Mouse (Mus musculus): ENCODE results near the gene Khnyn. TPM values are rescaled to one million over a fixed set of nuclear protein-coding genes. Genes with fewer than 3 reads are reported as not detected.

Khnyn gene
- total RNA-seq, 2 experiments from 2014 or later: 14.8 to 17.6 TPM

GRCm38 (mm10) chr14:55913406-55913805 is 28.7 kb downstream of the Khnyn start:
- DNase-seq (ENCODE audit: low spot score in 2 of 2): no peak

GRCm38 (mm10) chr14:55918240-55919082 is 33.7 kb downstream of the Khnyn start:
- peak; percentile 51 to 52 for DNase-seq (ENCODE audit: low spot score in 2 of 2)

DNA sequence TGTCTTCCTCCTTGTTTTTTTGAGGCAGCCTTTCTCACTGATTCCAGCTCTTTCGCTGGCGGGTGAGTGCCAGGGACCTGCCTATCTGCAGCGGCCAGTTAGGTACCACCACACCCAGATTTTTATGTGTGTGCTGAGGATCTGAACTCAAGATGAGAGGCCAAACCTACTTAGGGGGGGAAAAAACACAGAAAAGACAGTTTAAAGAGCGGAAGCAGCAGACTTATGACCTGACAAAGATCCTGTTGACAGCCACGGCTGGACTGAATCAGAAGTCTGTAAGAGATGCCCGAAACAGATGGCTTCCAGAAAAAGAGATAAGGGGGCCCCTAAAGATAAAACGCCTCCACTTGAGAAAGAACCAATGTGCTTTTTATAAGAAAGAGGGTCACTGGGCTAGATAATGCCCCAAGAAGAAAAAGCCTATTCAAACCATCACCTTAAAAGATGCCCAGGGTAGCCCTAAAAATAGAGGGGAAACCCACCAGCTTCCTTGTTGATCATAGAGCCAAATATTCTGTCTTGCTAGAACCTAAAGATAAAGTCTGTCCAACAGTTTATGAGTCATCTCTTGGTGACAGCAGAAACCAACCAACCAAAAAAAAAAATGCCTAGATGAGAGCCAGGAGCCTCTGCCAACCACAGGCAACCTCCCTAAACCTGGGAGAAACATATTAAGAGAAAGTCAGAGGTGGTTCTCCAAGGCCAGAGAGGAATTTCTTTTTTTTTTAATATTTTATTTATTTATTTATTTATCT is 37.9 kb downstream of the Khnyn start:
- no peak for DNase-seq (ENCODE audit: low spot score in 2 of 2)

GRCm38 (mm10) chr14:55926847-55927246 is 42.1 kb downstream of the Khnyn start:
- no peak for DNase-seq (ENCODE audit: low spot score in 2 of 2)

GRCm38 (mm10) chr14:55929263-55929997 is 44.7 kb downstream of the Khnyn start:
- no peak for DNase-seq (ENCODE audit: low spot score in 2 of 2)

DNA sequence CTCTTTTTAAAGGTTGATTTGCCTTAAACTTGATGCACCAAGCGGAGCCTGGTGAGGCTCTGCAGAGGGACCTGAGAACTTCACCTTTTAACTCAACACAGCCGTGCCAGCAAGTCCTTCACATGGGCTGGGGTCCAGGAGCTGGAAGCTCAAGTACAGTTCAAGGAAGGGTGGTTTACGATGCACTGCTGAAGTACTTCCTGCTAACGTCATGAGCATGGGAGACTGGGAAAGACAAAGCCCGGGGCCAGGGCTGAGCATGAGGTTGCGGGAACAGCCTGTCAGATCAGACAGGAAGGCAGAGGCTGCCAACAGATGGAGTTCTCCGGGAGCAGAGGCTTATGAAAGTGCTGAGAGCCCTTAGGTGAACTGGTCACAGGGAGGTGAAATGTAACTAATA is 48.8 kb downstream of the Khnyn start:
- DNase-seq (ENCODE audit: low spot score in 2 of 2): no peak

DNA sequence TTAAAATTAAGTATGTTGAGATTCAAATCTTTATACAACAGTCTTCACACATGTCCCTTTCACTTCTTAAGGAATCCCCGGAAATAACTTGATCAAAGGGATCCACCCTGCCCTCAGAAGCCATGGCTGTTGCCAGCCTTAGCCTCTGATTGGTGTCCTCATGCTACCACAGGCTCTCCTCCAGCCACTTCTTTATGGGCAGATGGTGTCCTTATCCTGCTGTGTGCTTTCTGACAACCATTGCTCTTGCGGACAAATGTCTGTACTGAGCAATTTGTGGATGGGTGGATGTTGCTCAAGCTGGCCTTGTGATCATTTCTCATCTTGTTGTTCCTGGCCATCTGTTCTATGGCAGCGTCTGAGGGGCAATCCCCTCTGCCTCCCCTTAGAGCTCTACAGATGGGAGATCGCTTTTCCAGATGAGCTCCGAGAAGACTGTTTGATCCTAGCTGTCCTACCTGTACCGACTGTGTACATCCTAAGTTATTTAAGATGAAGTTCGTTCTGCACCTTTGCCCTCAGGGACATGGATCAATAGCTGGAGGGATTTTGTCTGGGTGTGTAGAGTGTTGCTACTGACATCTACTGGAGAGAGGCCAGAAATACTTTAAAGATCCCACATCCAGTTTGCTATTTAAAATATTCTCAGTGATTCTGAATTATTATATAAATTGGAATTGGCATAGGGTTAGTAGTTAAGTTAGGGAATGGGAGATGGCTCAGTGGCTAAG is 55.5 kb downstream of the Khnyn start:
- DNase-seq (ENCODE audit: low spot score in 2 of 2): no peak

GRCm38 (mm10) chr14:55943601-55944000 is 58.9 kb downstream of the Khnyn start:
- no peak for DNase-seq (ENCODE audit: low spot score in 2 of 2)

- DNase-seq (ENCODE audit: low spot score in 2 of 2): no peak
Measured at GRCm38 (mm10) chr14:55944575-55944974, 59.8 kb downstream of the Khnyn start, which contains the start of gene Cma1. TSS of gene Cma1 (minus strand) at chr14:55944675.

DNA sequence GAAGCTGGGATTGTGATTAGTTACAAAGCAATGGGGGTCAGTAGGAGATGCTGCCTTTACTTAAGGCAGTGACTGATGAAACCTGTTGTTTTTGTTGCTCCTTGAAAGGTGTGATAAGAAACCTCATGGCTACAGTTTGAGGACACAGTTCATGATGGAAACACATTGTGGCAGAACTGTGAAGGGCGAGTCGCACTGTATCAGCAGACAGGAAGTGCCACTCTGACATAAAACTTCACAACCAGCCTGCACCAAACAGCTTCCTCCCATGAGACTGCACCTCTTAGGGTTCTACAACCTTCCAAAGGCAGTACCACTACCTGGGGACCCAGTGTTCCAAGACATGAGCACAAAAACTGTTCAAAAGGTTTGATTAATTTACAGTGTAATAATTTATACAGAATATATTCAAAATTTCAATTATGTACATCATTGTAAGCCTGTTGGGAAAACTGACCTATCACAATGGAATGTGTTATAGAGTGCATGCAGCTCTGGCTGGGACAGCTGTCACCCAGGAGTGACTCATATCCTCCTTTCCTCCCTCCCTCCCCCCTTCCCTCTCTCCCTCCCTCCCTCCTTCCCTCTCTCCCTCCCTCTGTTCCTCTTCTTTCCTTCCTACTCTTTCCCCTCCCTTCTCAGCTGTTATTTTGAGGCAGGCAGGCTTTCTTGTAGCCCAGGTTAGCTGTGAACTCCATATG is 61.7 kb downstream of the Khnyn start:
- no peak for DNase-seq (ENCODE audit: low spot score in 2 of 2)

Other genes with a start within 250 kb of the Khnyn start
- 100 to 1,000 TPM in 1 of 2 experiments, 10 to 100 TPM in 1; 95.4 to 122 TPM for gene Ipo4, start 249.0 kb upstream of the Khnyn start, total RNA-seq (2021)
- gene Gm49378, start 247.1 kb upstream of the Khnyn start, total RNA-seq (2021): 1 to 10 TPM in 1 of 2 experiments, not detected in 1; 2.1 TPM
- gene Tm9sf1, start 241.1 kb upstream of the Khnyn start, total RNA-seq (2021): 10 to 100 TPM; 70.2 to 84.9 TPM
- 1 to 10 TPM in 1 of 2 experiments, under 1 TPM in 1; 0.58 to 1.2 TPM for gene Tssk4, start 234.8 kb upstream of the Khnyn start, total RNA-seq (2021)
- 10 to 100 TPM; 37.1 to 59.5 TPM for gene Mdp1, start 224.4 kb upstream of the Khnyn start, total RNA-seq (2021)
- 10 to 100 TPM; 24.0 to 24.5 TPM for gene Gmpr2, start 213.0 kb upstream of the Khnyn start, total RNA-seq (2021)
- 100 to 1,000 TPM; 312 to 368 TPM for gene Nedd8, start 212.8 kb upstream of the Khnyn start, total RNA-seq (2021)
- gene Tinf2, start 203.1 kb upstream of the Khnyn start, total RNA-seq (2021): 10 to 100 TPM; 34.3 to 59.4 TPM
- gene Tgm1, start 171.0 kb upstream of the Khnyn start, total RNA-seq (2021): under 1 TPM; 0.29 to 0.30 TPM
- 10 to 100 TPM; 15.9 to 20.0 TPM for gene Rabggta, start 162.7 kb upstream of the Khnyn start, total RNA-seq (2021)
- 10 to 100 TPM; 60.4 to 72.0 TPM for gene Dhrs1, start 139.3 kb upstream of the Khnyn start, total RNA-seq (2021)
- gene Nop9, start 139.3 kb upstream of the Khnyn start, total RNA-seq (2021): 10 to 100 TPM; 14.0 to 14.3 TPM
- 1 to 10 TPM in 1 of 2 experiments, under 1 TPM in 1; 0.76 to 2.3 TPM for gene Cideb, start 126.5 kb upstream of the Khnyn start, total RNA-seq (2021)
- gene Ltb4r2, start 123.5 kb upstream of the Khnyn start, total RNA-seq (2021): not detected
- gene Ltb4r1, start 119.0 kb upstream of the Khnyn start, total RNA-seq (2021): under 1 TPM; 0.42 to 0.50 TPM
- gene Adcy4, start 100.9 kb upstream of the Khnyn start, total RNA-seq (2021): 10 to 100 TPM in 1 of 2 experiments, 1 to 10 TPM in 1; 8.3 to 17.1 TPM
- 1 to 10 TPM; 3.6 to 4.5 TPM for gene Ripk3, start 96.1 kb upstream of the Khnyn start, total RNA-seq (2021)
- gene Nfatc4, start 61.8 kb upstream of the Khnyn start, total RNA-seq (2021): 10 to 100 TPM; 17.4 to 21.4 TPM
- gene Nynrin, start 30.9 kb upstream of the Khnyn start, total RNA-seq (2021): 1 to 10 TPM; 8.2 to 9.0 TPM
- not detected for gene Cbln3, start 555 bp upstream of the Khnyn start, total RNA-seq (2021)
- gene Sdr39u1, start 15.3 kb downstream of the Khnyn start, total RNA-seq (2021): 10 to 100 TPM; 66.9 to 90.4 TPM
- 1 to 10 TPM; 1.8 to 3.4 TPM for gene Cma1, start 59.7 kb downstream of the Khnyn start, total RNA-seq (2021)
- gene Cma2, start 66.0 kb downstream of the Khnyn start, total RNA-seq (2021): under 1 TPM in 1 of 2 experiments, not detected in 1; 0.51 TPM
- gene Mcpt1, start 133.0 kb downstream of the Khnyn start, total RNA-seq (2021): not detected
- not detected for gene Mcpt9, start 145.5 kb downstream of the Khnyn start, total RNA-seq (2021)
- gene Mcpt2, start 157.1 kb downstream of the Khnyn start, total RNA-seq (2021): not detected
- 1 to 10 TPM; 1.4 to 2.6 TPM for gene Mcpt4, start 177.4 kb downstream of the Khnyn start, total RNA-seq (2021)
- not detected for gene Mcpt8, start 200.3 kb downstream of the Khnyn start, total RNA-seq (2021)
- gene Ctsg, start 217.6 kb downstream of the Khnyn start, total RNA-seq (2021): not detected
- not detected for gene Gzme, start 235.7 kb downstream of the Khnyn start, total RNA-seq (2021)
- gene Gzmd, start 247.7 kb downstream of the Khnyn start, total RNA-seq (2021): not detected

Data from adrenal gland, adult 18-20 months (tissue).